Mouse (Mus musculus) MEL (cell line): ENCODE data around the gene Mup6.
"Not testable (repeated sequence)": the region's sequence is repeated elsewhere in the genome, so short reads cannot be mapped to it uniquely, and the experiment has no call there.

Experiments
- CTCF ChIP-seq, 3 experiments: IDR thresholded peaks in 2 of 3; conservative IDR thresholded peaks in 1 of 3; 2 replicates each; pipeline ENCODE4 v1.5.1; 2011 to 2012; ENCODE audit warnings: low read length in 3 of 3, low read depth in 2 of 3, mild to moderate bottlenecking in 2 of 3, improper control_type of control experiment in 1 of 3, inconsistent platforms in 1 of 3, mixed read lengths in 1 of 3, moderate library complexity in 1 of 3; ENCODE audit not compliant: control insufficient read depth in 1 of 3, insufficient read depth in 1 of 3, poor library complexity in 1 of 3, severe bottlenecking in 1 of 3
- EP300 ChIP-seq, 2 experiments: IDR thresholded peaks; 2 replicates each; pipeline ENCODE4 v1.6.1; 2011; ENCODE audit warnings: improper control_type of control experiment in 2 of 2, low read length in 2 of 2, low read depth in 1 of 2, mild to moderate bottlenecking in 1 of 2
- JUND ChIP-seq: IDR thresholded peaks from 2 replicates; pipeline ENCODE4 v1.6.1; 2011; ENCODE audit warnings: low read depth, mild to moderate bottlenecking, improper control_type of control experiment, low read length
- POLR2A ChIP-seq, 2 experiments: IDR thresholded peaks; 2 replicates each; pipeline ENCODE4 v1.6.1; 2011 to 2012; ENCODE audit warnings: low read length in 2 of 2, mild to moderate bottlenecking in 2 of 2, control low read depth in 1 of 2, improper control_type of control experiment in 1 of 2, low read depth in 1 of 2, moderate library complexity in 1 of 2; ENCODE audit not compliant: control insufficient read depth in 1 of 2, insufficient read depth in 1 of 2, poor library complexity in 1 of 2
- USF1 ChIP-seq: IDR thresholded peaks from 2 replicates; pipeline ENCODE4 v1.6.1; 2014; ENCODE audit warnings: low read depth, mild to moderate bottlenecking, inconsistent platforms, low read length, improper control_type of control experiment, moderate library complexity
- ZC3H11A ChIP-seq: IDR thresholded peaks from 2 replicates; pipeline ENCODE4 v1.6.1; 2012; ENCODE audit warnings: low read depth, mild to moderate bottlenecking, inconsistent platforms, low read length, improper control_type of control experiment

DNA sequence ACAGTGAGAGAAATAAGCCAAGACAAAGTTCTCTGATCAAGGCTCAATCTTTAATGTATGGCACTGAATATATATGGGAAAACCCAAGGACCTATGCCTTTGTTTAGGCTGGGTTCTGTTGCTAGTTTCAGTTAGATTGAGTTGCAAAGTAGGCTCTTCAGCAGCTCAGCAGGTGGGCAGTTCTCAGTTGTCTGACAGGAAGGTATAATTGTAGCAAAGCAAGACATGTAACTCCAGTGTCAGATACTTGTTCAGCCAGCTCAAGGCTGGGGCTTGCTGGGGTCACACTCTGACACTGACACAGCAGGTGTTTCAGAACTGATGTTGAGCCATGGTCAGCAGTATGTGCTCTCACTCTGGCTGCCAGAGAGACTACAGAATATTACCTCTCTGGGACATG lies 33.8 kb downstream of the Mup6 start:
- not testable (repeated sequence) for TF ChIP-seq EP300 (IDR thresholded peaks at IDR 0.05; ENCODE audit: low read depth in 1 of 2, low read length in 2 of 2); JUND; USF1; ZC3H11A; CTCF (IDR thresholded peaks at IDR 0.05 in 2 of 3, conservative IDR thresholded peaks at IDR 0.05 in 1 of 3; ENCODE audit: control insufficient read depth in 1 of 3, insufficient read depth in 1 of 3, low read depth in 2 of 3, low read length in 3 of 3, poor library complexity in 1 of 3, severe bottlenecking in 1 of 3); POLR2A (IDR thresholded peaks at IDR 0.05; ENCODE audit: control insufficient read depth in 1 of 2, insufficient read depth in 1 of 2, low read depth in 1 of 2, low read length in 2 of 2, poor library complexity in 1 of 2)
